Mouse (Mus musculus): Measurements from ENCODE around the gene Sertad3. TPM values are rescaled to one million over a fixed set of nuclear protein-coding genes. Genes with fewer than 3 reads are reported as not detected.

The Sertad3 gene
- 6.6 and 9.8 TPM in 2 replicates for polyA plus RNA-seq (2014; fragmentation: Nextera tagmentation; extraction: Ambion mirVana)

GRCm38 (mm10) chr7:27473156-27473834, at the start of gene Sertad3:
Sertad3 (plus strand) TSS chr7:27473768.
- ATAC-seq (ENCODE audit: low FRiP score, low TSS enrichment): peak; percentile 92
- Histone ChIP-seq H3K27me3 (ENCODE audit: control insufficient read depth, insufficient read depth, low read length) (no peaks in the 10 kb centered on the region), H3K4me2 (ENCODE audit: low read length) (peak within 1 kb of the TSS; percentile 89), H3K27ac (replicated peaks; ENCODE audit: low read depth, low read length) (peak within 1 kb of the TSS; percentile 70), H3K4me1 (ENCODE audit: control insufficient read depth, insufficient read depth, low read length) (peaks cover 3% of the 10 kb centered on the region; the same call in 1 of the 2 replicates), H3K36me3 (ENCODE audit: control insufficient read depth, insufficient read depth, low read length) (peaks cover 7% of the 10 kb centered on the region; the same call in 1 of the 2 replicates), H3K9me3 (ENCODE audit: control insufficient read depth, low read length) (no peaks in the 10 kb centered on the region), H3K4me3 (replicated peaks; ENCODE audit: low read depth, low read length) (peak within 1 kb of the TSS; percentile 57), H3K9ac (replicated peaks; ENCODE audit: low read length) (peak within 1 kb of the TSS; percentile 45)
- peak; percentile 96 for DNase-seq
- WGBS: under 1% methylated on average over 36 of the region's 36 CpGs

- Histone ChIP-seq H3K9me3 (ENCODE audit: control insufficient read depth, low read length) (peaks cover 6% of the 10 kb centered on the region; the same call in 1 of the 2 replicates), H3K4me2 (ENCODE audit: low read length) (no peak overlapping the region), H3K4me3 (replicated peaks; ENCODE audit: low read depth, low read length) (no peak overlapping the region), H3K27me3 (ENCODE audit: control insufficient read depth, insufficient read depth, low read length) (no peaks in the 10 kb centered on the region), H3K27ac (replicated peaks; ENCODE audit: low read depth, low read length) (no peak overlapping the region), H3K9ac (replicated peaks; ENCODE audit: low read length) (no peak overlapping the region), H3K36me3 (ENCODE audit: control insufficient read depth, insufficient read depth, low read length) (peaks cover 15% of the 10 kb centered on the region; the same call in 1 of the 2 replicates), H3K4me1 (ENCODE audit: control insufficient read depth, insufficient read depth, low read length) (no peaks in the 10 kb centered on the region)
- no peak for DNase-seq
- WGBS: 73% methylated on average over 1 of the region's 1 CpGs
- ATAC-seq (ENCODE audit: low FRiP score, low TSS enrichment): no peak
These were observed 46.2 kb upstream of the Sertad3 start for GRCm38 (mm10) chr7:27427387-27427786.

DNA sequence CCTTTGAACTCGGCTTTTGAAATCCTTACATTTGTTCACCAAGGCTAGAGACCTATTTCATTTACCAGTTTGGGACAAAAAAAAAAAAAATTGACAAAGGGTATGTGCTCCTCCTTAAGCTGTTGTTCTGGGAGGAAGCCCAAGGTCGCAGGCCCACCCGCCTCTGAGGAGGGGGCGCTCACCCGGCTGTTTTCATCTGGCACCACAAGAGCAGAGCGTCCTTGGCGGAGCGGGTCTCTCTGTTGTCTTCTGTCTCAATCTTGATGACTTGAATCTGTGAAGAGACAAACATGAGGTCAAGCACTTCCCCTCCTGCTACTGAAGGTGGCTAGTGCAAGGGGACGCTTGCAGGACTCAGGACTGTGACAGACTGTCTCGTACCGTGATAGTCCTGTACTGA, 45.6 kb upstream of the Sertad3 start:
- Histone ChIP-seq H3K9me3 (ENCODE audit: control insufficient read depth, low read length) (peaks cover 6% of the 10 kb centered on the region; the same call in 1 of the 2 replicates), H3K4me1 (ENCODE audit: control insufficient read depth, insufficient read depth, low read length) (no peaks in the 10 kb centered on the region), H3K27me3 (ENCODE audit: control insufficient read depth, insufficient read depth, low read length) (no peaks in the 10 kb centered on the region), H3K4me2 (ENCODE audit: low read length) (no peak overlapping the region), H3K4me3 (replicated peaks; ENCODE audit: low read depth, low read length) (no peak overlapping the region), H3K36me3 (ENCODE audit: control insufficient read depth, insufficient read depth, low read length) (peaks cover 15% of the 10 kb centered on the region; the same call in 1 of the 2 replicates), H3K9ac (replicated peaks; ENCODE audit: low read length) (no peak overlapping the region), H3K27ac (replicated peaks; ENCODE audit: low read depth, low read length) (no peak overlapping the region)
- ATAC-seq (ENCODE audit: low FRiP score, low TSS enrichment) (no peak), DNase-seq (no peak)
- 87% methylated on average over 11 of the region's 11 CpGs for WGBS

DNA sequence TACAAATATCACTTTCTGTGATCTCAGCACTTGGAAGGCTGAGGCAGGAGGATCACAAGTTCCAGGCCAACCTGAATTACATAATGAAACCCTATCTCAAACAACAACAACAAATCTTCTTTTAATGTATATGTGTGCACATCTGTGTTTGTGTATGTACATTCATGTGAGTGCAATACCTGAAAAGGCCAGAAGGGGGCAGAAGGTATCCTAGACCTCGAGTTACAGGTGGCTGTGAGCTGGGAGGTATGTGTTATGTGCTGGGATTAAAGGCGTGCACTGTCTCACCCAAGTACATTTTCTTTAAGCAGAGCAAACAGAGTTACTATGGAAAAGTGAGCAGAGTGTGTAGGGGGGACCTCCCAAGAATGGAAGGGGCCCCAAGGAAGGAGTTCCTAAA, 44.4 kb upstream of the Sertad3 start:
- no peak overlapping the region for H3K4me3 ChIP-seq (replicated peaks; ENCODE audit: low read depth, low read length)
- H3K9me3 ChIP-seq (ENCODE audit: control insufficient read depth, low read length): peaks cover 6% of the 10 kb centered on the region; the same call in 1 of the 2 replicates
- H3K27ac ChIP-seq (replicated peaks; ENCODE audit: low read depth, low read length): no peak overlapping the region
- ATAC-seq (ENCODE audit: low FRiP score, low TSS enrichment) (no peak), DNase-seq (no peak)
- 73% methylated on average over 2 of the region's 2 CpGs for WGBS
- no peaks in the 10 kb centered on the region for H3K4me1 ChIP-seq (ENCODE audit: control insufficient read depth, insufficient read depth, low read length)
- H3K36me3 ChIP-seq (ENCODE audit: control insufficient read depth, insufficient read depth, low read length): peaks cover 15% of the 10 kb centered on the region; the same call in 1 of the 2 replicates
- H3K4me2 ChIP-seq (ENCODE audit: low read length): no peak overlapping the region
- H3K27me3 ChIP-seq (ENCODE audit: control insufficient read depth, insufficient read depth, low read length): 0 out of 2 replicates have a peak, but pooled peaks cover 8% of the 10 kb centered on the region
- no peak overlapping the region for H3K9ac ChIP-seq (replicated peaks; ENCODE audit: low read length)

GRCm38 (mm10) chr7:27433349-27433748, 40.2 kb upstream of the Sertad3 start:
- 35% methylated on average over 10 of the region's 10 CpGs for WGBS
- peaks cover 6% of the 10 kb centered on the region; the same call in 1 of the 2 replicates for H3K9me3 ChIP-seq (ENCODE audit: control insufficient read depth, low read length)
- no peaks in the 10 kb centered on the region for H3K4me1 ChIP-seq (ENCODE audit: control insufficient read depth, insufficient read depth, low read length)
- H3K9ac ChIP-seq (replicated peaks; ENCODE audit: low read length): no peak overlapping the region
- H3K4me2 ChIP-seq (ENCODE audit: low read length): no peak overlapping the region
- H3K36me3 ChIP-seq (ENCODE audit: control insufficient read depth, insufficient read depth, low read length): no peaks in the 10 kb centered on the region
- no peak overlapping the region for H3K4me3 ChIP-seq (replicated peaks; ENCODE audit: low read depth, low read length)
- no peak overlapping the region for H3K27ac ChIP-seq (replicated peaks; ENCODE audit: low read depth, low read length)
- peaks cover 17% of the 10 kb centered on the region; the same call in 1 of the 2 replicates for H3K27me3 ChIP-seq (ENCODE audit: control insufficient read depth, insufficient read depth, low read length)
- DNase-seq: no peak
- ATAC-seq (ENCODE audit: low FRiP score, low TSS enrichment): no peak

DNA sequence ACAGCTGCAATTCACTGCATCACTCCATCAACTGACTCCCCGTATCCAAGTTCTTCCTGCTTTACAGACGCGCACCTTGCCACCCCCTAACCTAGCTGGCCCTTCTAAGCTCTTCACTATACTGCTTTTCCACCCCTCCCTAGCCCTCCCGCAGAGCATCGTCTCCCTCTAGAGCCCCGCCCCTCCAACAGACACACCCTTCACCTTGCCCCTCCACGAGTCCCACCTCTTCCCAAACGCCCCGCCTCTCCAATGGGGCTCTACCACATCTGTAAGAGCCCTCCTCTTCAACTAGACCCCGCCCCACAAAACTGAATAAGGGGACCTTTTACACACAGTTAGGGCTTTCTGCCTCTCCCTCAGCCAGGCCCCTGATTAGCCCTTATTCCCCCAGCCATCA, 39.8 kb upstream of the Sertad3 start:
- DNase-seq (no peak), ATAC-seq (ENCODE audit: low FRiP score, low TSS enrichment) (no peak)
- WGBS: 14% methylated on average over 10 of the region's 10 CpGs
- H3K27me3 ChIP-seq (ENCODE audit: control insufficient read depth, insufficient read depth, low read length): peaks cover 17% of the 10 kb centered on the region; the same call in 1 of the 2 replicates
- no peak overlapping the region for H3K27ac ChIP-seq (replicated peaks; ENCODE audit: low read depth, low read length)
- H3K36me3 ChIP-seq (ENCODE audit: control insufficient read depth, insufficient read depth, low read length): no peaks in the 10 kb centered on the region
- H3K9me3 ChIP-seq (ENCODE audit: control insufficient read depth, low read length): peaks cover 6% of the 10 kb centered on the region; the same call in 1 of the 2 replicates
- H3K9ac ChIP-seq (replicated peaks; ENCODE audit: low read length): no peak overlapping the region
- no peak overlapping the region for H3K4me3 ChIP-seq (replicated peaks; ENCODE audit: low read depth, low read length)
- H3K4me2 ChIP-seq (ENCODE audit: low read length): no peak overlapping the region
- H3K4me1 ChIP-seq (ENCODE audit: control insufficient read depth, insufficient read depth, low read length): no peaks in the 10 kb centered on the region

DNA sequence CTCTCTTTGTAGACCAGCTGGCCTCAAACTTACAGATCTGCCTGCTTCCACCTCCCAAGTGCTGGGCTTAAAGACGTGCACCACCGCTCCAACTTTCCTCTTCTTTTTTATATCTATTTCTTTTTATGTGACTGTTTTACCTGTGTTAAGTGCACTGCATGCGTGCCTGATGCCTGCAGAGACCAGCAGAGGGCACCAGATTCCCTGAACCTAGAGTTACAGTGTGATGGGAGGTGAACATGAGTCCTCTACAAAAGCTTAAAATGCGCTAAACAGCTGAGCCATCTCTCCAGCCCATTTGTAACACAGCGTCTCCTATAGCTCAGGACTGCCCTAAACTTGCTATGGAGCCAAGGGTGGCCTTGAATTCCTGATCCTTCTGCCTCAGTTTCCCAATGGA, 36.0 kb upstream of the Sertad3 start:
- H3K36me3 ChIP-seq (ENCODE audit: control insufficient read depth, insufficient read depth, low read length): 0 out of 2 replicates have a peak, but pooled peaks cover 3% of the 10 kb centered on the region
- H3K27ac ChIP-seq (replicated peaks; ENCODE audit: low read depth, low read length): no peak overlapping the region
- peaks cover 4% of the 10 kb centered on the region; the same call in 1 of the 2 replicates for H3K9me3 ChIP-seq (ENCODE audit: control insufficient read depth, low read length)
- no peak overlapping the region for H3K9ac ChIP-seq (replicated peaks; ENCODE audit: low read length)
- ATAC-seq (ENCODE audit: low FRiP score, low TSS enrichment) (no peak), DNase-seq (peak; percentile 45)
- H3K27me3 ChIP-seq (ENCODE audit: control insufficient read depth, insufficient read depth, low read length): peaks cover 17% of the 10 kb centered on the region; the same call in 1 of the 2 replicates
- no peak overlapping the region for H3K4me2 ChIP-seq (ENCODE audit: low read length)
- WGBS: 58% methylated on average over 5 of the region's 5 CpGs
- H3K4me3 ChIP-seq (replicated peaks; ENCODE audit: low read depth, low read length): no peak overlapping the region
- no peaks in the 10 kb centered on the region for H3K4me1 ChIP-seq (ENCODE audit: control insufficient read depth, insufficient read depth, low read length)

GRCm38 (mm10) chr7:27440014-27440413, 33.6 kb upstream of the Sertad3 start:
- DNase-seq (no peak), ATAC-seq (ENCODE audit: low FRiP score, low TSS enrichment) (no peak)
- 79% methylated on average over 4 of the region's 4 CpGs for WGBS

More at GRCm38 (mm10) chr7:27440014-27440413, 33.6 kb upstream of the Sertad3 start:
- Histone ChIP-seq H3K9ac (replicated peaks; ENCODE audit: low read length) (no peak overlapping the region), H3K27ac (replicated peaks; ENCODE audit: low read depth, low read length) (no peak overlapping the region), H3K4me3 (replicated peaks; ENCODE audit: low read depth, low read length) (no peak overlapping the region), H3K4me1 (ENCODE audit: control insufficient read depth, insufficient read depth, low read length) (no peaks in the 10 kb centered on the region), H3K4me2 (ENCODE audit: low read length) (no peak overlapping the region), H3K9me3 (ENCODE audit: control insufficient read depth, low read length) (peaks cover 4% of the 10 kb centered on the region; the same call in 1 of the 2 replicates), H3K36me3 (ENCODE audit: control insufficient read depth, insufficient read depth, low read length) (0 out of 2 replicates have a peak, but pooled peaks cover 3% of the 10 kb centered on the region), H3K27me3 (ENCODE audit: control insufficient read depth, insufficient read depth, low read length) (0 out of 2 replicates have a peak, but pooled peaks cover 4% of the 10 kb centered on the region)
